Comparison of ENCODE assay signal across 28 mouse cellular contexts in the genomic region with DNA sequence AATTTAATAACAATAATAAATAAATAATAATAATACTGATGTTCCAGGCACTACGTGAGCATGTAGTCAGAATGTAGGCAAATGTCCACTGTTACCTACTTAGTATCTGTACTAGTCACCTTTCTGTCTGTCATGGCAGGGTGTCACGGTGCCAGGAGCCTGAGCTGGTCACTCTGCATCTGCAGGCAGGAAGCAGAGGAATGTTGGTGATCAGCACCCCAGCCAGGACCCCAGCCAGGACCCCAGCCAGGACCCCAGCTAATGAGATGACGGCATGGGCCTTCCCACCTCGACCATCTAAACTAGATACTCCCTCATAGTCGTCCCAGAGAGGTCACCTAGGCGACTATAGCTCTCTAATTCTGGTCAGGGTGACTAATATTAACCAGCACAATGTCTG.
"Had no signal": no experiment of that assay in that cellular context is flagged by ENCODE, and none has a peak within 500 bp of the region (broad histone marks: within the 10 kb centered on the region; RNA-seq: fewer than 3 reads in every experiment).

No protein-coding gene starts in this region.

- H3K9me3 ChIP-seq: limb, embryonic 10.5 days; limb, embryonic 12.5 days; limb, embryonic 13.5 days; limb, embryonic 15.5 days; liver, embryonic 12.5 days; liver, embryonic 13.5 days; liver, embryonic 15.5 days; lung, embryonic 15.5 days; midbrain, embryonic 10.5 days; midbrain, embryonic 12.5 days; midbrain, embryonic 13.5 days; midbrain, embryonic 15.5 days; neural tube, embryonic 12.5 days had no signal

- H3K36me3 ChIP-seq: limb, embryonic 12.5 days; limb, embryonic 13.5 days; limb, embryonic 15.5 days; liver, embryonic 12.5 days; liver, embryonic 13.5 days; liver, embryonic 15.5 days; lung, embryonic 15.5 days; midbrain, embryonic 10.5 days; midbrain, embryonic 12.5 days; midbrain, embryonic 13.5 days; midbrain, embryonic 15.5 days; neural tube, embryonic 12.5 days had no signal

- H3K4me1 ChIP-seq: liver, embryonic 12.5 days; liver, embryonic 13.5 days; liver, embryonic 15.5 days; lung, embryonic 15.5 days; megakaryocyte, embryonic 14.5 days; midbrain, embryonic 10.5 days had no signal

- H3K4me3 ChIP-seq: limb, embryonic 10.5 days; limb, embryonic 12.5 days; limb, embryonic 13.5 days; limb, embryonic 15.5 days; liver, embryonic 12.5 days; liver, embryonic 13.5 days; liver, embryonic 15.5 days; lung, embryonic 15.5 days; megakaryocyte, embryonic 14.5 days; midbrain, embryonic 10.5 days; midbrain, embryonic 12.5 days; midbrain, embryonic 13.5 days; midbrain, embryonic 15.5 days; myocyte; neural tube, embryonic 12.5 days had no signal

- H3K27ac ChIP-seq: limb, embryonic 10.5 days; limb, embryonic 12.5 days; limb, embryonic 13.5 days; limb, embryonic 15.5 days; liver, embryonic 12.5 days; liver, embryonic 13.5 days; liver, embryonic 14.5 days; liver, embryonic 15.5 days; lung, embryonic 15.5 days; macrophage; midbrain, embryonic 10.5 days; midbrain, embryonic 12.5 days; midbrain, embryonic 13.5 days; midbrain, embryonic 15.5 days; neural tube, embryonic 12.5 days had no signal

- DNase-seq: left cerebral cortex, postnatal 4 days; liver; liver, embryonic 13.5 days; liver, postnatal 0 days; lung, adult 18-20 months; lung, adult 2 months; lung, embryonic 14.5 days; lung, postnatal 10 days; lung, postnatal 14 days; lung, postnatal 36 days; lung, postnatal 4 days; midbrain, embryonic 14.5 days had no signal

- H3K27me3 ChIP-seq: limb, embryonic 12.5 days; limb, embryonic 13.5 days; limb, embryonic 15.5 days; liver, embryonic 12.5 days; liver, embryonic 13.5 days; liver, embryonic 15.5 days; lung, embryonic 15.5 days; megakaryocyte, embryonic 14.5 days; midbrain, embryonic 15.5 days had no signal
